Mouse (Mus musculus): ENCODE data around the gene H13. TPM values are rescaled to one million over a fixed set of nuclear protein-coding genes. Genes with fewer than 3 reads are reported as not detected.

H13 gene
- polyA plus RNA-seq, 1 experiment from 2014 or later: 172 TPM

GRCm38 (mm10) chr2:152724332-152724723 lies 55.1 kb downstream of the H13 start:
- 64% methylated on average over 3 of the region's 3 CpGs for WGBS
- Histone ChIP-seq H3K27ac (ENCODE audit: low read depth, low read length) (no peak overlapping the region), H3K9me3 (ENCODE audit: control insufficient read depth, low read length) (no peaks in the 10 kb centered on the region), H3K27me3 (replicated peaks; ENCODE audit: control insufficient read depth, insufficient read depth, low read length) (no peaks in the 10 kb centered on the region), H3K36me3 (ENCODE audit: control insufficient read depth, insufficient read depth, low read length) (no peaks in the 10 kb centered on the region), H3K4me1 (ENCODE audit: control insufficient read depth, insufficient read depth, low read depth, low read length) (peaks cover 5% of the 10 kb centered on the region; the same call in 1 of the 2 replicates), H3K4me3 (ENCODE audit: low read length) (no peak overlapping the region), H3K9ac (ENCODE audit: low read depth, low read length) (no peak overlapping the region; the same call in 1 of the 2 replicates), H3K4me2 (ENCODE audit: low read length) (peak overlapping the region; percentile 59)
- ATAC-seq: no peak

GRCm38 (mm10) chr2:152725178-152725750 lies 56.0 kb downstream of the H13 start:
- H3K9ac ChIP-seq (ENCODE audit: low read depth, low read length): no peak overlapping the region
- H3K9me3 ChIP-seq (ENCODE audit: control insufficient read depth, low read length): no peaks in the 10 kb centered on the region
- H3K4me1 ChIP-seq (ENCODE audit: control insufficient read depth, insufficient read depth, low read depth, low read length): peaks cover 9% of the 10 kb centered on the region; the same call in 1 of the 2 replicates
- no peaks in the 10 kb centered on the region for H3K36me3 ChIP-seq (ENCODE audit: control insufficient read depth, insufficient read depth, low read length)
- no peak overlapping the region for H3K4me3 ChIP-seq (ENCODE audit: low read length)
- no peak overlapping the region for H3K4me2 ChIP-seq (ENCODE audit: low read length)
- ATAC-seq: no peak
- no peaks in the 10 kb centered on the region for H3K27me3 ChIP-seq (replicated peaks; ENCODE audit: control insufficient read depth, insufficient read depth, low read length)
- H3K27ac ChIP-seq (ENCODE audit: low read depth, low read length): no peak overlapping the region
- 56% methylated on average over 15 of the region's 15 CpGs for WGBS

GRCm38 (mm10) chr2:152726213-152726612 lies 57.0 kb downstream of the H13 start:
- H3K36me3 ChIP-seq (ENCODE audit: control insufficient read depth, insufficient read depth, low read length): no peaks in the 10 kb centered on the region
- no peaks in the 10 kb centered on the region for H3K27me3 ChIP-seq (replicated peaks; ENCODE audit: control insufficient read depth, insufficient read depth, low read length)
- no peak overlapping the region for H3K9ac ChIP-seq (ENCODE audit: low read depth, low read length)
- no peak for ATAC-seq
- H3K9me3 ChIP-seq (ENCODE audit: control insufficient read depth, low read length): no peaks in the 10 kb centered on the region
- no peak overlapping the region for H3K27ac ChIP-seq (ENCODE audit: low read depth, low read length)
- no peak overlapping the region for H3K4me2 ChIP-seq (ENCODE audit: low read length)
- H3K4me3 ChIP-seq (ENCODE audit: low read length): no peak overlapping the region
- H3K4me1 ChIP-seq (ENCODE audit: control insufficient read depth, insufficient read depth, low read depth, low read length): peaks cover 9% of the 10 kb centered on the region; the same call in 1 of the 2 replicates
- 93% methylated on average over 6 of the region's 6 CpGs for WGBS

DNA sequence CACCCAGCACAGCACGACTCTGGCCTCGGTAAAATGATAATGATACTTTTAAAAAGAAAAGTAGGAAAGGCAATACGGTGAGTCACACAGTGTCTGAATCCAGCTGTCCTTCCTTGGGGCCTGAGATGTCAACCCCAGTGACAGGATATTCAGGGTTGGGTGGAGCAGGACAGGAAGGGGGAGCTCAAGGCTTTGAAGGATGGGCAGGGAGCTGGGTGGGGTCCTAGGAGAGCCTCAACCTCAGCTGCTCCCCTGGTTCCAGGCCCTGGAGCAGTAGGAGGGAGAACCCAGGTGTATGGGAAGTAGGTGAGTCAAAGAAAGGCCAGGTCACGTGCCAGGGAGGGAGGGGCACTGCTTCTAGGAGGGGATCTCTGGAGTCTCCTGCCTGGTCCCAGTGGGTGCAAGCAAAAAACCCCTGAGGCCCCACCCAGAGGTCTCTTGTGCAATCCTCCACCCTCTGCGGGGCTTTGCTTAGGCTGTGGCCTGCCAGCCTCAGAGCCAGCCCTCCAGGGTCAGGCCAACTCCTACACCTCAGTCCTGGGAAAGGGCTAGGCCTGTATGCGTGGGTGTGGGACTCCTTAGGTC lies 57.6 kb downstream of the H13 start:
- H3K4me2 ChIP-seq (ENCODE audit: low read length): no peak overlapping the region
- H3K36me3 ChIP-seq (ENCODE audit: control insufficient read depth, insufficient read depth, low read length): no peaks in the 10 kb centered on the region
- no peak overlapping the region; the same call in 1 of the 2 replicates for H3K27ac ChIP-seq (ENCODE audit: low read depth, low read length)
- no peak overlapping the region for H3K4me3 ChIP-seq (ENCODE audit: low read length)
- H3K9ac ChIP-seq (ENCODE audit: low read depth, low read length): no peak overlapping the region
- ATAC-seq: no peak
- H3K4me1 ChIP-seq (ENCODE audit: control insufficient read depth, insufficient read depth, low read depth, low read length): peaks cover 9% of the 10 kb centered on the region; the same call in 1 of the 2 replicates
- WGBS: 77% methylated on average over 6 of the region's 6 CpGs
- H3K27me3 ChIP-seq (replicated peaks; ENCODE audit: control insufficient read depth, insufficient read depth, low read length): no peaks in the 10 kb centered on the region
- H3K9me3 ChIP-seq (ENCODE audit: control insufficient read depth, low read length): no peaks in the 10 kb centered on the region

GRCm38 (mm10) chr2:152727795-152728510 lies 58.7 kb downstream of the H13 start:
- no peak for ATAC-seq
- Histone ChIP-seq H3K27me3 (replicated peaks; ENCODE audit: control insufficient read depth, insufficient read depth, low read length) (no peaks in the 10 kb centered on the region), H3K4me3 (ENCODE audit: low read length) (no peak overlapping the region), H3K9ac (ENCODE audit: low read depth, low read length) (no peak overlapping the region), H3K27ac (ENCODE audit: low read depth, low read length) (no peak overlapping the region), H3K4me1 (ENCODE audit: control insufficient read depth, insufficient read depth, low read depth, low read length) (peaks cover 9% of the 10 kb centered on the region; the same call in 1 of the 2 replicates), H3K9me3 (ENCODE audit: control insufficient read depth, low read length) (no peaks in the 10 kb centered on the region), H3K36me3 (ENCODE audit: control insufficient read depth, insufficient read depth, low read length) (no peaks in the 10 kb centered on the region), H3K4me2 (ENCODE audit: low read length) (no peak overlapping the region)
- 75% methylated on average over 14 of the region's 14 CpGs for WGBS

- Histone ChIP-seq H3K36me3 (ENCODE audit: control insufficient read depth, insufficient read depth, low read length) (no peaks in the 10 kb centered on the region), H3K4me3 (ENCODE audit: low read length) (no peak overlapping the region), H3K4me2 (ENCODE audit: low read length) (no peak overlapping the region), H3K27ac (ENCODE audit: low read depth, low read length) (no peak overlapping the region), H3K9me3 (ENCODE audit: control insufficient read depth, low read length) (no peaks in the 10 kb centered on the region), H3K27me3 (replicated peaks; ENCODE audit: control insufficient read depth, insufficient read depth, low read length) (no peaks in the 10 kb centered on the region), H3K9ac (ENCODE audit: low read depth, low read length) (no peak overlapping the region), H3K4me1 (ENCODE audit: control insufficient read depth, insufficient read depth, low read depth, low read length) (peaks cover 9% of the 10 kb centered on the region; the same call in 1 of the 2 replicates)
- no peak for ATAC-seq
- 84% methylated on average over 7 of the region's 7 CpGs for WGBS
Measured at GRCm38 (mm10) chr2:152728594-152728993, 59.3 kb downstream of the H13 start.

- Histone ChIP-seq H3K4me2 (ENCODE audit: low read length) (no peak overlapping the region), H3K36me3 (ENCODE audit: control insufficient read depth, insufficient read depth, low read length) (no peaks in the 10 kb centered on the region), H3K27ac (ENCODE audit: low read depth, low read length) (peak overlapping the region; percentile 18; the same call in 1 of the 2 replicates), H3K9ac (ENCODE audit: low read depth, low read length) (no peak overlapping the region), H3K4me3 (ENCODE audit: low read length) (no peak overlapping the region), H3K9me3 (ENCODE audit: control insufficient read depth, low read length) (no peaks in the 10 kb centered on the region), H3K27me3 (replicated peaks; ENCODE audit: control insufficient read depth, insufficient read depth, low read length) (no peaks in the 10 kb centered on the region), H3K4me1 (ENCODE audit: control insufficient read depth, insufficient read depth, low read depth, low read length) (peaks cover 6% of the 10 kb centered on the region)
- ATAC-seq: no peak
- 59% methylated on average over 8 of the region's 8 CpGs for WGBS
Measured at GRCm38 (mm10) chr2:152729013-152729635, 59.9 kb downstream of the H13 start.

- Histone ChIP-seq H3K27ac (ENCODE audit: low read depth, low read length) (peak overlapping the region; percentile 62; the same call in 1 of the 2 replicates), H3K27me3 (replicated peaks; ENCODE audit: control insufficient read depth, insufficient read depth, low read length) (no peaks in the 10 kb centered on the region), H3K9me3 (ENCODE audit: control insufficient read depth, low read length) (no peaks in the 10 kb centered on the region), H3K4me3 (ENCODE audit: low read length) (no peak overlapping the region), H3K4me1 (ENCODE audit: control insufficient read depth, insufficient read depth, low read depth, low read length) (peaks cover 11% of the 10 kb centered on the region), H3K9ac (ENCODE audit: low read depth, low read length) (no peak overlapping the region), H3K36me3 (ENCODE audit: control insufficient read depth, insufficient read depth, low read length) (no peaks in the 10 kb centered on the region), H3K4me2 (ENCODE audit: low read length) (no peak overlapping the region)
- ATAC-seq: peak; percentile 62
- 39% methylated on average over 7 of the region's 7 CpGs for WGBS
Measured at GRCm38 (mm10) chr2:152729636-152730020, 60.4 kb downstream of the H13 start.

GRCm38 (mm10) chr2:152733201-152733600 lies 63.9 kb downstream of the H13 start:
- Histone ChIP-seq H3K4me2 (ENCODE audit: low read length) (no peak overlapping the region), H3K36me3 (ENCODE audit: control insufficient read depth, insufficient read depth, low read length) (no peaks in the 10 kb centered on the region), H3K4me1 (ENCODE audit: control insufficient read depth, insufficient read depth, low read depth, low read length) (peaks cover 29% of the 10 kb centered on the region), H3K9me3 (ENCODE audit: control insufficient read depth, low read length) (no peaks in the 10 kb centered on the region), H3K4me3 (ENCODE audit: low read length) (no peak overlapping the region), H3K27ac (ENCODE audit: low read depth, low read length) (no peak overlapping the region), H3K27me3 (replicated peaks; ENCODE audit: control insufficient read depth, insufficient read depth, low read length) (no peaks in the 10 kb centered on the region), H3K9ac (ENCODE audit: low read depth, low read length) (no peak overlapping the region)
- WGBS: 81% methylated on average over 2 of the region's 2 CpGs
- no peak for ATAC-seq
